Mouse (Mus musculus) gastrocnemius, postnatal 4 days (tissue): Measurements from ENCODE around the gene Tnk2. TPM values are rescaled to one million over a fixed set of nuclear protein-coding genes. Genes with fewer than 3 reads are reported as not detected.

ENCODE experiments used
- DNase-seq, 2 experiments: peaks; one replicate each; pipeline ENCODE4 v3.0.0; 2021 to 2022; ENCODE audit warnings: low spot score in 2 of 2, mixed read lengths in 2 of 2
- total RNA-seq, 2 experiments: library from RNA; stranded (reverse); gene quantifications; 2 replicates each; pipeline ENCODE4 v1.2.3; 2021

The Tnk2 gene
- total RNA-seq, 2 experiments from 2014 or later = 79.9 to 82.7 TPM

GRCm38 (mm10) chr16:32707111-32707823, 63.6 kb downstream of the Tnk2 start:
- DNase-seq = no peak

GRCm38 (mm10) chr16:32707824-32708456, 64.3 kb downstream of the Tnk2 start:
- DNase-seq = no peak

- DNase-seq = no peak
These were observed 64.9 kb downstream of the Tnk2 start for GRCm38 (mm10) chr16:32708457-32709033.

GRCm38 (mm10) chr16:32709116-32709515, 65.4 kb downstream of the Tnk2 start:
- no peak for DNase-seq

- no peak for DNase-seq
These were observed 66.9 kb downstream of the Tnk2 start for GRCm38 (mm10) chr16:32710426-32711070.

- no peak for DNase-seq
These were observed 68.5 kb downstream of the Tnk2 start for GRCm38 (mm10) chr16:32712202-32712601.

- no peak for DNase-seq
These were observed 69.9 kb downstream of the Tnk2 start for GRCm38 (mm10) chr16:32713556-32713955.

GRCm38 (mm10) chr16:32715364-32715763, 71.7 kb downstream of the Tnk2 start:
- no peak for DNase-seq

GRCm38 (mm10) chr16:32723163-32723562, 79.5 kb downstream of the Tnk2 start:
- no peak for DNase-seq

- DNase-seq = no peak
These were observed 80.1 kb downstream of the Tnk2 start for GRCm38 (mm10) chr16:32723767-32724166.

- no peak for DNase-seq
These were observed 80.6 kb downstream of the Tnk2 start for GRCm38 (mm10) chr16:32724259-32724658.

- DNase-seq = no peak
These were observed 82.8 kb downstream of the Tnk2 start for GRCm38 (mm10) chr16:32726501-32726900.

GRCm38 (mm10) chr16:32728240-32728639, 84.6 kb downstream of the Tnk2 start:
- no peak for DNase-seq

- DNase-seq = no peak
These were observed 85.1 kb downstream of the Tnk2 start for GRCm38 (mm10) chr16:32728730-32729129.

Other genes with a start within 250 kb of the Tnk2 start
- gene Tm4sf19, start 243.4 kb upstream of the Tnk2 start, total RNA-seq = not detected
- 1 to 10 TPM; 4.6 to 4.8 TPM for gene Tctex1d2, start 224.2 kb upstream of the Tnk2 start, total RNA-seq
- gene Pcyt1a, start 213.0 kb upstream of the Tnk2 start, total RNA-seq = 10 to 100 TPM; 62.8 to 82.8 TPM
- not detected for gene Slc51a, start 156.0 kb upstream of the Tnk2 start, total RNA-seq
- gene Zdhhc19, start 147.6 kb upstream of the Tnk2 start, total RNA-seq = not detected
- gene Tfrc, start 35.0 kb upstream of the Tnk2 start, total RNA-seq = 100 to 1,000 TPM in 1 of 2 experiments, 10 to 100 TPM in 1; 83.5 to 124 TPM
- under 1 TPM; 0.07 to 0.10 TPM for gene Muc4, start 92.0 kb downstream of the Tnk2 start, total RNA-seq
- under 1 TPM; 0.23 to 0.49 TPM for gene Muc20, start 153.6 kb downstream of the Tnk2 start, total RNA-seq
- gene Smbd1, start 166.6 kb downstream of the Tnk2 start, total RNA-seq = not detected
- gene Fyttd1, start 233.6 kb downstream of the Tnk2 start, total RNA-seq = 100 to 1,000 TPM; 148 to 164 TPM
- 10 to 100 TPM; 46.6 to 50.3 TPM for gene Rubcn, start 233.9 kb downstream of the Tnk2 start, total RNA-seq